Mouse (Mus musculus) lung, adult 18-20 months (tissue): ENCODE measurements at regions not wholly inside any gene's neighbourhood (a gene's known extent, or its start where the extent isn't known, plus 50 kb on each side); places are given as distances from the start of the nearest gene placed in this dataset.

Source experiments
- DNase-seq, 2 experiments: peaks; one replicate each; pipeline ENCODE4 v3.0.0; 2022; ENCODE audit warnings: mixed read lengths in 2 of 2

DNA sequence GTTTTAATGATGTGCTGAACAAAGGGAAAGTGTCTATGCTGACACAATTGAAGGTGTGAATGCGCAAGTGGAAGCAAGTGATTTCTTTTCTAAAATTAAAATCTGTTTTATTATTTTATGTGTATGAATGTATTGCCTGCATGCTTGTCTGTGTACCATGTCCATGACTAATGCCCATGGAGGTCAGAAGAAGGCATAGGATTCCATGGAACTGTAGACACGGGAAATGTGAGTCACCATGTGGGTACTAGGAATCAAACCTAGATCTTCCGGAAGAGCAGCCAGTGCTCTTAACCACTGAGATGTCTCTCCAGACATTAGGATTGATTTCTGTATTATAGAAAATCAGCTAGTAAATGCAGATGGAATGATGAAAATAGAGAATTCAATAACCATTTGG is 134.9 kb upstream of the Pgrmc2 start:
- no peak for DNase-seq

DNA sequence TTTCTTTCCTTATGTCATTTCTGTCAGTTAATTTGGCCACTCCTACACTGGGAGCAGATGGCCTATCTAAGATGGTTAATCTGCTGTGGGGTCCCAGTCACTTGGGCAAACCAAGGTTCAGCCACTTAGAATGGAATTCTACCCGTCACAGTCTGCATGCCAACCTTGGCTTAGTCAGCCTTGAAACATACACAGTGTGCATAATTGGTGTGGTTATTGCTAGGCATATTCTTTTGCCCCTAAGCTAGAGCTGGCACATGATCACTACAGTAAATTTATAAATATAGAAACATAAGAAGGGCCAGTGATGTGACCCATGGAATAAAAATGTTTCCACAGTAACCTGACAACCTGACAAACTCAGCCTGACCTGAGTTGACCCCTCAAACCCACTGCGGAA is 130.7 kb upstream of the Pgrmc2 start:
- DNase-seq: no peak

DNA sequence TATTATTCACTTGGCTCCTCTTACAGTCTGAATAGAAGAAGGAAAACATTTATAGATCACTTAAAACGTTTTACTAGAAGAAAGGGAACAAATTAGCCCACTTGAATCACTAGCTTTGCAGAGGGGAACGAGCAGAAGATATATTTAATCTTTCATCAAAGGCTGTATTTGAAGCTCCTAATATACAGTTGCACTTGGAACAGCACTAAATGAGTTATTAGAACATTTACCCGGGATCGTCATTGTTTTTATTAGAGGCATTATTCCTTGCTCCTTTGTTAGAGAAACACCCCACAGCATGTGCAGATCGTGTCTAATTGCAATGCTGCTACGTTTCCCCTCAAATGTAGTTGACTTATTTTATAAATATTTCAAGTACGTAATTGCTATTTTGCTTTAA is 127.5 kb upstream of the Pgrmc2 start:
- no peak for DNase-seq

DNA sequence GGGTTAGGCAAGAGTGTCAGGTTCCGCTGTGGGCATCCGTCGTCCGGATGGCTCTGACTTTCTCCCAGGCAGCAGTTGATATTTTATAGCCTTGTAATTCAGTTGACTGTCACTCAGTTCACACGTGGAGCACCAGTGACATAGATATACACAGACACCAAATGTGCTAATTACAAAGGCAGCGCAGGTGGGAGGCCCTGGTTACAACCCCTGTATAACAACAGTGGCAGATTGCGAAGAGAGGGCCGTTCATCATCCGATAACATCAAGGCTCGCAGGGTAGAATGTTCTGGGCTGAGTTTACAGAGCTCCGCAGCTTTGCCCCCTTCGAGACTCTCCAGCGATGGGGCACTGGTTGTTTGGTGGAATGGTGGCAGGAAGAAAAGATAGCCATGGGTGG is 120.0 kb upstream of the Pgrmc2 start:
- no peak for DNase-seq

DNA sequence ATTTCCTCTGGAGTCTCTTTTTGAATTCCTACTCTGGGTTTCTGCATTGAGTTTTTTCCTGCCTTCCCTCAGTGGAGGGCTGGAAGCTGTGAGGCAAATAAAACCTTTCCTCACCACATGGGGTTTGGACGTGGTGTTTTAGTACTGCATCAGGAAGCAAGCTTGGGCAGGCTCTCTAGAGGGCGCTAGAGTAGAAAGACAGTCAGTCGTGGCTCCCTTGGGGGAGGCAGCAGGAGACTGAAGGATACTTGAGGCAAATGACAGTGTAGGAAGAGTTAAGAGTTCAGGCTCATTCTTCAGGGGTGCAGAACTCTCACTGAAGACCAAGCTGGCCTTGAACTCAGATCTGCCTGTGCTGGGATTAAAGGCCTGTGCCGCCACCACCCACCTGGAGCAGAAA is 118.9 kb upstream of the Pgrmc2 start:
- no peak for DNase-seq

DNA sequence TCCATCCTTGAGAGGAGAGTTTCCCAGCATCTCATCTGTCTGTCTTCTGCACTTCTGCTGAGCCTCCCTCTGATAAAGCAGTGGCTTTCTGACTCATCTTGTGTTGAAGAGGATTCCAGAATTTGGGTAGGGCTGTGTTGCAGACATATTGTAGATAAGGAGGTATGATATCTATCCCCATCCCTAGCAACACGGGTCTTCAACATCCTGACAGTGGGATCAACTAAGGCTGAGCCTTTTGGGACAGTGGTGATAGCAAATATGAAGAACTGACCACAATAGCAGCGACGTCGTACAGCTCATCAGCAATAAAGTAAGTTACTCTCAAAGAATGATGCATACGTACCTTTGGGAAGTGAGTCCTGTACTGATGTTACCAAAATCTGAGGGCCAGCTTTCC is 117.2 kb upstream of the Pgrmc2 start:
- no peak for DNase-seq

DNA sequence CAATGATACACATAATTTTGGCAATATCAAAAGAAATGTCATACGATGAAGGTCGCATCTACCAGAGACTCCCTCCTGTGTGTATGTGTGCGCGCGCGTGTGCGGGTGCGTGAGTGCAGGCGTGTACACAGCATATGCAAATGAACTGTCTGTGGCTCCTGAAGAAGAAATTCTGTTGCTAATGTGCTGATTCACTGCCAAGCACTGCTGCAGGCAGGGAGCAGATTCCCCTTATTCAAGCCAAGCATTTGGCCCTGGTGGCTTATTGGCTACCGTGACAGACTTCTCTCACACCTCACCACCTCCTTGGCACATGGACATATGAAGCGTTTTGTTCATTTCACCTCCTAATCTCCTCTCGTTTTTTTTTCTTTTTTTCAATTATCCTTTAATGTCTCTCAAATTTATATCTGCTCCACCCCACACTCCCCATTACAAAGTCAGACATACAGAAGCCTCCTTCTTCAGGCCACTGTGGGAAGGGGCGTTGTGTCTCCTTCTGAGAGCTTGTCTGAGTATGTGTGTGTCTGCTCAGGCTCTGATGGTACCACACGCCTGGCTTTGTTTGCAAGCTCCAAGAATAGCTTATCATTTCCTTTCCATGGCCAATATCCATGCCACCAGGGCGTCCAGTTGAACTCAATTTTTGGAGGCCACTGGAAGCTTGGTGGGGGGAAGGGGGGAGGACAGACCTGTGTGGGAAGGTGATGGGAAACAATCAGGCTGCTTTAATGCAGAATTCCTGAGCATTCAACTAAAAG is 115.5 kb upstream of the Pgrmc2 start:
- DNase-seq: no peak

DNA sequence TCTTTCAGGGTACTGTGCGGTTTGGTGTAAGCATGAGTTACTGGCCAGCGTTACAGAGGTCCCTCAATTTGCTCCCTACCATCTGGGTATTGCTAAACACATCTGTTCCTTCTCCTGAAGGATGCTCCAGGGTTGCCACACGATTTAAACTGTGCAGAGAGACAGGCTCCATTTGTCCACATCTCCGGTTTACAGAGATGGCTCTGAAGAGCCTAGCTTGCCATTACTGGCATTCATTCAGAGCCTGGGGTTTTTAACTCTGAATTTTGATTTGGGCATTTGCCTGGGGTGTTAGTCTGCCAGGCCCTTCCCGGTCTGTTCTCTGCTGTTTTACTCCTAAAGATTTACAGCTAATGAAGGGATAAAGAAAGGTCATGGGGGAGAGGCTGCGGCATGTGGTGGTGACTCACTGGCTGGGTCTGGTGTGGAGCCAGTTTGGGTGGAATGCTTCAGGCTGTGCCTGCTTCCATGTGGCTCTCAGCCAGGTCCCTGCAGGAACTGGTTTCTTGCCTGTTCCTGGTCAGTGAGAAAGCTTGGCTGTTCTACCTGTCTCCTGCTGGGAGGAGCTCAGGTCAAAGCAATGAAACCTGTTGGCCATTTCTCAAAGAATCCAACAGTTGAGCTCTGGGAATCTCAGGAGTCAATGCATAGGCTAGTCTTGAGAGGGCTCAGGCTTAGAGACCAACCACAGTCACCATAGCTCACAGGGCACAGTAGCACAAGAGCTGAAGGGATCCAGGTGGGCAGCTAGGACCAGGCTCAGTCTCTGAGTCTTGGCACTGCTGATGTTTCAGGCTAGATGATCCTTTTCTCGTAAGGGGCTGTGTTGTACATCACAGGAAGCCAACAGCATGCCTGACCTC is 112.5 kb upstream of the Pgrmc2 start:
- peak; percentile 82 to 89 for DNase-seq

DNA sequence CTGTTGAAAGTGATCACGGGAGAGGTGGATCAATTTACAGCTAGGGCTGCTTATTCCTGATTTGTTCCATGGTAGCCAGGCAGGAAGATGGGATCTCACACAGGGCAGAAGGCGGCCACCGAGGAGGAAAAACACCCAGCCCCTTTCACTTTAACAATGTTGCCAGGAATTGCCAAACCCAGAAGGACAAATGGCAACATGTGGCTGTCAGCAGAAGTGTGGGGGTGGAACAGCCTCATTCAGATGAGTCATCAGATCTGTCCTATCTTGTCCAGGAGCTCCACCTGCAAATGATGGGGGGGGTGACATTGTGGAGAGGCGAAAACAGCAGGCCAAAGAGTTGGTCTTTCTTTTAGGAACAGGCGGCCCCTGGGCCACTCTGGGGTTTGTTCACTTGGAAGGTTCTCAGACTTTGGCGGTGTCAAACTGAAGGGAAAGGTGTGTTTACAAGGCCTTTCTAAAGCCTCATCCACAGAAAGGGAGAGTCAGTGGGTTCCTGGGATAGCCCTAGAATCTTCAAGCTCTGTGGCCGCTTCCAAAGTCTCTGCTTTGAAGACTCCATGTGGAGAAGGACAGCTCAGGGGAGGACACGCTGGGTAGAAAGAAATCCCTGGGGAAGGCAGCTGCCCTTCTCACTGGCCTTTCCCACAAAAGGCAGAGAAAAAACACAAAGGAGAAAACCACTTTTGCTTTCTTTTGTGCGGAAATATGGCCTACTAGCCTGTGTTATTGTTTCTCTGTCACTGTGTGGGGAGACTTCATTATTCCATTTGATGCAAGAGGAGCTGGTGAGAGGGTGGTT is 111.7 kb upstream of the Pgrmc2 start:
- no peak for DNase-seq

DNA sequence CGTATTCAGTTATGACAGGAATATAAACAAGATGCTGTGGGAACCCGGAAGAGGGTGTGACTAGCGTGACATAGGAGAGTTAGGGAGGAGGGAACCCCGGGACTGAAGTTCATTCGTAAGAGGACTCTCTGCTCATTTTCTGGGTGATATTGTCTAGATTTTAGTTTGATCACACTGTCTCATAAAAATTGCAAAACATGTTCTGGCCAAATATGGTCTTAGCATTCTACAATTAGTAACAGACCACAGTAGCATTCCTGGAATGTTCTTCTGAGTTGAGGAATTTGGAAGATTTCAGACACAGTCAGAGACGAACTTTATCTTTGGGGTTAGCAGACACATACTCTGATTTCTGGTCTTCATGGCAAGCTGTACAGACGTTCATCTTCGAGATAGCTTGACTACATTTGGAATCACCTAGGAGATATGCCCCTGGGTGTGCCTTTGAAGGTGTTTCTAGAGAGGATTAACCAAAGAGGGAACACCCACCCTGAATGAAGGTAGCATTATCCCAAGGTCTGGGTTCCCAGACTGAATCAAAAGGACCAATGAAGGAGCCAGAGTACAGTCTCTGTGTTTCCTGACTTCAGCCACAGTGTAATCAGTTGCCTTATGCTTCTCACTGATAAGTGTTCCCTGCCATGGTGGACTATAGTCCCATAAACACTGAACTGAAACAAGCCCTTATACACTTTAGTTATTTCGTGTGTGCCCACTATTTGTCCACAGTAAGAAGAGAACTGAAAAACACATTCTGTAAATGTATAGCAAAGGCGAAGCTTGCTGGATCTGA is 102.7 kb upstream of the Pgrmc2 start:
- no peak for DNase-seq

DNA sequence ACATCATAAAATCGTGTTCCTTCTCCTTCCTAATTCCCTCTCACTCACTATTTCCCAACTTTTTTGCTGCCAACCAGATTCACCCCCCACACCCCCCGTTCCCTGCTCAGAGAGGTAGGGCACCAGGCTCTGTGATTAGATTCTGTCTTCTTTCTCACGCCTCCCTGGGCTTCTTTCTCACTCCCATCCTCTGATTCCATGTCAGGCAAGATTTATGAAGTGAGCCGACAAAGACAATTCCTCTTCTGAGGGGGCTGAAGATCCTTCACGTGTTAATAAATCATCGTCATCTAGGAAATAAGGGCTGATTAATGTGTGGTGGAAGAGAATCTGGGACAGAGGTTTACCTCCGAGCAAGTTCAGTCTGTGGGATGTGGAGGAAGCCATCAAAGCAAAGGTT is 101.5 kb upstream of the Pgrmc2 start:
- no peak for DNase-seq

DNA sequence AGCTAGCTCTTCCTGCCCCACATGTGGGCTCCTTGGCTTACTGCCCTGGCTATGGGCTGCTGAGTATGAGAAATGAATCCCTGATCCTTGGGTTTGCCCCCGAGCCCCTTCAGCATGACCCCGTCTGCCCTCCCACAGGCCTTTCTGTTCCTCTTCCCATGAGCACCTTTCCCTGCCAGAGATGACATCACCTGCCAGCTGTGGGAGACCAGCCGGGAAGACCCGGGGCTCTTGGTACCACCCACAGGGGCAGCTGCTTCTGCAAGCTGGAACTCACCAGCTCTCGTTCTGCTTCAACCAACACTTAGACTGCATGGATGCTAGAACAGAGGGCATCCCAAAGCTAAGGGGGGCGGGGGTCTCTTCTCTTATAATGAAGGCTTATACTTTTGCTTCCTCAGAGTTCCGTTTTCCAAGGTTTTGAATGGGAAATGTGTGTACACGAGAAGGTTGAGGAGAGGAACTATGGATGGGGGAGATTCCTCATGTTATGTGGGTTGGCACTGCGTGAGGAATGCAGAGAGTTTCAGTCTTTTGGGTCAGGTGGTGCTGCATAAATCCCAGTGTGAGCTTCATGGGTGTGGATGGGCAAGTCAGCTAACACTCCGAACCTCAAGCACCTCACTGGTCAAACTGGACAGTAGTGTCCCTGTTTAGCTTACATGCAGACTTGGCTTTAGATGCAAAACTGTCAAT is 100.2 kb upstream of the Pgrmc2 start:
- DNase-seq: no peak

DNA sequence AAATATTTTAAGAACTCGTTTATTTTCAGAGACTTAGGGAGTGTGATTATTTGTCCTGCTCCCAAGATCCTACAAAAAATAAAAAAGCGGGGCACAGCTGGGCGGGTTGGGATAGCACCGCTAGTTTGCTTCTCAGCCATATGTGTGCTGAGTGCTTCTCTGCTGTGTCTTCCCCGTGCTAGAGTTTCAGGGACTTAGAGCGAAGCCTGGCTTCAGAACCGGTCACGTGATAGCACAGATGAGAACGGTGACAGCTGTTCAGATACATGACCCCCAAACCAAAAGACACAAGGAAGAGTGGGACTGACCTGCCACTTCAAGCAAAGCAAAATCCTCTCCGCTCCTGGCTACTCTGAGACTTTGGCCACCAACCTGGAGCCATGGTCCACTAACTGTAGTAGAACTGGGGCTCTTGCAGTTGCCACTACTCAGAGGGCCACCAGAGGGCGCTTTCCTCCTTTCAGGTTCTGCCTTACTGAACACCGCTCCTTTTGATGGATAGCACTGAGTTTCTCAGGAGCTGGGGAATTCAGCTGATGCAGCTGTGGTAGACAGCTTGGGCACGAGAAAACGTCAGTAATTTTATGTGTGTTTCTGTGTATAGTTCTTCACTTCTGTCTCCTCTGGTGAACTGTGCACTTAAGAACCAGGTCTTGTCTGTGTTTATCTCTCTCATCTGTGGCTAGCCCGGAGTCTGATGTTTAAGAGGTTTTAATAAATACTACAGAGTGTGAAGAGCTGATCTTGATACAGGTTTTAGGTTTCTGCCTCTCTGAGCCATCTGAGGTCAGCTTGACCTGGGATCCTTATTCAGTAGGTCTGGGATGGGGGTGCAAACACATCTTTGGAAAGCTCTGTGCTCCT is 99.4 kb upstream of the Pgrmc2 start:
- DNase-seq: peak; percentile 68 to 72

DNA sequence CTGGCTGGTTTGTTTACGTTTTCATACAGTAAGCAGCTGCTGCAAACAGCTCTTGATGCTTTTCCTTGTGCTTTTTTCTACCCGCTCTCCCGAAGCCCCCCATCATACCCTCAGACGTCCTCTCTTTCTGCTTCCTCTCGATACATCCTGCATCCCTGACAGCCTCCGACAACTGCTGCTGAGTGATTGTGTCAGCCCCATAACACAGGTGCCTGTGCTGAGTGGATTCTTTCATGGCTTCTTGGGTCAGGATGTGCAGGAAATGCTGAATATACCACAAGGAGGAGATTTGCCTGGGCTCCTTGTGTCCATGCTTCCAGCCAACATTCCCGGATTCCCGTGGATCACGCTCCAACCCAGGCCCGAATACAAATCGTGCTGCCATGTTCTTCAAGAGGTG is 98.6 kb upstream of the Pgrmc2 start:
- DNase-seq: no peak

DNA sequence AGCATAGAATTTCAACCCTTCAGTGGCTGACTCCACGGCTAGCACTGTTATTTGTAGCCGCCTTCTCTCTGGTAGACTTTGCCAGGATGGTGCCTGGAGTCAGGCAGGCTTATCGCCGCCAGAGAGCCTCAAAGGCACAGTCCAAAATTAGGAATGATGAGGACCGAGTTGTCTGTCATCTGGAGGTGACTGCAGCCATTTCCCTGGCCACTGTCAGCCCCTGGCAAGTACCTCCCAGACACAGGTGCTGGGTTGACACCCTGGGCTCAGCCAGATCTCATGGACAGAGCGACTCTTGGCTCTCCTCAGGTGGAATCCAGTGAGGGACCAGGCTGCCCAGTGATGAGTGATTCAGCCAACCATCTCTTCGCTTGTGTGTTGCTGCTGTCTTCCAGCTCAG is 98.1 kb upstream of the Pgrmc2 start:
- no peak for DNase-seq

DNA sequence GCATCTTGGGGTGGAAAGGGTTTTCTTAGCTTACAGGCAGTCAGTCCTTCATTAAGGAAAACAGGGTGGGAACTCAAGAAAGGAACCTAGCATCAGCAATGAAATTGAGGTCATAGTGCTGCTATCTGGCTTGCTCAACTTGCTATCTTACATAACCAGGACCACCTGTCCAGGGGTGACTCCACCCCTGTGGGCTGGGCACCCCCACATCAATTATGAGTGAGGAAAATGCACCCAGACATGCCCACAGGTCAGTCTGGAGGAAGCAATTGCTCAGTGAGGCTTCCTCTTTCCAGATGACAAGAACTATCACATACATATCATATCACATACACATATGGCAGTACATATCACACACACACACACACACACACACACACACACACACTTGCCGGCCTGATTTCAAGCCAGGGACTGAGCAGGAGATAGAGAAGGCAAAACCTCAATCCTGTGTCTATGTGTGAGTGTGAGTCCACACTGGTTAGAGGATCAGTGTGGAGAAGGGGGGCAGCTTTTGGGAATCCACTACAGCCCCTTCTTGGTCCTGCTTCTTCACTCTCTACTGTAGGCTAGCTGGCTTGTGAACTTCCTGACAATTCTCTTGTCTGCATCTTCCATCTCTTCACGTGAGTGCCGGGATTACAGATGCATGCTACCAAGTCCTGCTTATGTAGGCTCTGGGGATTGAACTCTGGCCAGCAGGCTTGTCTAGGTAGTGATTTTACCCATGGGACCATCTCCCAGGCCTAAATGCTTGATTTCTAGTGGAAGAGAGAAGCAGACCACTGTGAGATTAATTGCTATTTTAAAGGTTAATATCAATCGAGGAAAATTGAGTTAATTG is 96.4 kb upstream of the Pgrmc2 start:
- DNase-seq: no peak

DNA sequence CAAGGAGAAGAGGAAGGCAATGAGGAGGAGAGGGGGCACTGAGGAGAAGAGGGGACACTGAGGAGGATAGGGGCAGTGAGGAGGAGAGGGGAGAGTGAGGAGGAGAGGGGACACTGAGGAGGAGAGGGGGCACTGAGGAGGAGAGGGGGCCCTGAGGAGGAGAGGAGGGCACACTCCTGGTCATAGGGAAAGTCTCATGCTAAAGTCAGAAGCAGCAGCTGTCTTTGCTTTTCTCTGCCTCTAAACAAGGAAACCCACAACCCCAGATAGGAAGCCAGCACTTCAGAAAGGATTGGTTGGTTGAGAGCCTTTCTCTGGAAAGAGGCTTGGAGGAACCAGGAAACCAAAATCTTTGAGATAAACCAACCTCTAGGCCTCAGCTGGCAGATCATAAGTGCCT is 94.3 kb upstream of the Pgrmc2 start:
- DNase-seq: no peak

DNA sequence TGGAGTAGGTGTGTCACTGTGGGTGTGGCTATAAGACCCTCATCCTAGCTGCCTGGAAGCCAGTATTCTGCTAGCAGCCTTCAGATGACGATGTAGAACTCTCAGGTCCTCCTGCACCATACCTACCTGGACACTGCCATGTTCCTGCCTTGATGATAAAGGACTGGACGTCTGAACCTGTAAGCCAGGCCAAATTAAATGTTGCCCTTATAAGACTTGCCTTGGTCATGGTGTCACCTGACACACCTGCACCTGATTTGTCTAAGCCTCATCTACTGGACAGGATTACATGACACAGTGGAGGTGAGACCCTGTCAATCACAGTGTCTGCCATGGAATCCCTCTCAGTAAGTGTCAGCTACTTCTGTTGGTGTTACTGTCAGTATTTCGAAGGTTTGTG is 92.5 kb upstream of the Pgrmc2 start:
- DNase-seq: no peak

DNA sequence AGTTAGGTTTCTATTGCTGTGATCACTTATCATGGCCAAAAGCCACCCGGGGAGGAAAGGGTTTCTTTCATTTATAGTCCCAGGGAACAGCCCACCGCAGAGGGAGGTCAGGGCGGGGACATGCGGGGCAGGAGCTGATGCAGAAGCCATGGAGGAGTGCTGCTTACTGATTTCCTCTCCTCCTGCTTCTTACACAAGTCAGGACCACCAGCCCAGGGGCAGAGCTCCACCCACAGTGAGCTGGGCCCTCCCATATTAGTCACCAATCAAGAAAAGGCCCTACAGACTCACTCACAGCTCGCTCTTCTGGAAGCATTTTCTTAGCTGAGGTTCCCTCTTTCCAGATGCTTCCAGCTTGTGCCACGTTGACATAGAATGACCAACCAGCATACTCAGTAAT is 90.7 kb upstream of the Pgrmc2 start:
- DNase-seq: no peak
